Mouse (Mus musculus): Measurements from ENCODE around the gene Nmi. TPM values are rescaled to one million over a fixed set of nuclear protein-coding genes. Genes with fewer than 3 reads are reported as not detected.
"Not testable (repeated sequence)": the region's sequence is repeated elsewhere in the genome, so short reads cannot be mapped to it uniquely, and the experiment has no call there.

Nmi gene
- 9.6 and 14.3 TPM in 2 replicates for polyA plus RNA-seq (2011; ENCODE audit: insufficient read length, low read depth, missing spikeins)

DNA sequence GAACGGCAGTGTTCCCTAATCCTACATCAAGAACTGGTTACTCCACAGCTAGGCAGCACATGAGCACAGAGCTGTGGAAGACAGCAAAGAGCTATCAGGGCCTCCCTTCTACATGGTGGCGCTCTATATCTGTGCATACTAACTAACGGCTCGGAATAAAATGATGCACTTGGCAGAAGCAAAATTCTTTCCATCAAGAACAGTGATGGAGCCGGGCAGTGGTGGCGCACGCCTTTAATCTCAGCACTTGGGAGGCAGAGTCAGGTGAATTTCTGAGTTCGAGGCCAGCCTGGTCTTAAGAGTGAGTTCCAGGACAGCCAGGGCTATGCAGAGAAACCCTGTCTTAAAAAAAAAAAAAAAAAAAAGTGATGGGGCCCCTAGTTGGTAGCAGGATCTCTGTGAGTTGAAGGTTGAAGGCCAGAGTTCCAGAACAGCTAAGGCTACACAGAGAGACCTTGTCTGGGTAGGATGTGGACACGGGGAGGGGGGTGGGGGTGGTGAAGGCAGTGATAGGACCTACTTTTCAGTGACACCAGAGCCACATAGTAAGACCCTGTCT is at the start of gene Nmi:
Gene Nmi (minus strand): TSS at position 85 of the 559 bp plus-strand sequence.
- H3K4me1 ChIP-seq (ENCODE audit: control insufficient read depth, insufficient read depth, low read length), result no peaks in the 10 kb centered on the region; the same call in 1 of the 2 replicates

DNA sequence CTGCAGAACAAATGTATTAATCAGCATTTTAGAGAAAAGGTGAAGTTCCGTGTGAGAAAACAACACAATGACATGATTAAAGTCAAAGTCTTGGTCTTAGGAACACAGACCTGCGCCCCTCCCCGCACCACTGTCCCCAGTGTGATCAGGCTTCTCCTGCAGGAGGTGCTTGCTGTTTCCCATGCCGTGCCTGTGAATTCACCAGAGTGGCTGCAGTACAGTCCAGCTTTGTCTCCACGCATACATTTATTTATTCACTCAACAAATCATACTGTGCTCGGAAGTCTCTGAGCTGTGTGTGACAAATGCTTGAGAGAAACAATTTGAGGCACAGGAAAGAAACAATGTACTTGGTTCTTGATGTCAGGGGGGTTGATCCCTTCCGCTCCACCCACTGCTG is 43.1 kb upstream of the Nmi start:
- Histone ChIP-seq H3K4me1 (ENCODE audit: control insufficient read depth, insufficient read depth, low read length) (no peaks in the 10 kb centered on the region), H3K27ac (ENCODE audit: insufficient read depth, low read length) (no peak overlapping the region), H3K4me3 (ENCODE audit: insufficient read depth, low read length) (no peak overlapping the region)
- no peak for TF ChIP-seq CTCF (IDR thresholded peaks at IDR 0.05; ENCODE audit: borderline replicate concordance, insufficient read depth, low read length)
- TF ChIP-seq POLR2A (IDR thresholded peaks at IDR 0.05; ENCODE audit: low read depth, low read length), result no peak

More for the DNA sequence above, at the start of gene Nmi:
- no peak for TF ChIP-seq CTCF (IDR thresholded peaks at IDR 0.05; ENCODE audit: borderline replicate concordance, insufficient read depth, low read length)
- TF ChIP-seq POLR2A (IDR thresholded peaks at IDR 0.05; ENCODE audit: low read depth, low read length), result peak; percentile 45; the same call in 1 of the 2 replicates
- peak within 1 kb of the TSS; percentile 55 for H3K27ac ChIP-seq (ENCODE audit: insufficient read depth, low read length)
- H3K4me3 ChIP-seq (ENCODE audit: insufficient read depth, low read length), result peak within 1 kb of the TSS; percentile 62

DNA sequence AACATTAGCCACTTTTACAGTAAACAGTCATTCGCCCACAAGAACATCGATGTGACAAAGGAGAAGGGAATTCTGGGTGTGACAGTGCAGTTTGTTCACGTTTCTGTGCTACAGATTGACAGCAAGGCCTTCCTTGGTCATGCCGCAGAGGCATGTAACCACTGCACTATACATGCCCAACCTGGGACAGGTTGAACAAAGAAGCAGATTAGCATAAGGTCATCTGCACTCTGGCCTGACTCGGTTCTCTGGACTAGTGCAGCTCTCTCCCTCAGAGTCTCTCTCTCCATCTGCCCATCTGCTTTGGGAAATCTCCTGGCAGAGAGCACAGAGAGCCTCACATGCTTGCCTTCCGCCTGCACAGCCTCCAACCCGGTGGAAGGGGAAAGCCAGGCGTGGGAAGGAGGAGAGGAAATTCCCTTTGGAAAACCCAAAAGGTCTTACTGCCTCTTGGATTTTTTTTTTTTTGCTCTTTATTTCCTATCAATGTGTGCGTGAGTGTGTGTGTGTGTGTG is 40.1 kb upstream of the Nmi start:
- Histone ChIP-seq H3K27ac (ENCODE audit: insufficient read depth, low read length) (no peak overlapping the region), H3K4me3 (ENCODE audit: insufficient read depth, low read length) (no peak overlapping the region), H3K4me1 (ENCODE audit: control insufficient read depth, insufficient read depth, low read length) (no peaks in the 10 kb centered on the region)
- no peak for TF ChIP-seq POLR2A (IDR thresholded peaks at IDR 0.05; ENCODE audit: low read depth, low read length)
- no peak for TF ChIP-seq CTCF (IDR thresholded peaks at IDR 0.05; ENCODE audit: borderline replicate concordance, insufficient read depth, low read length)

DNA sequence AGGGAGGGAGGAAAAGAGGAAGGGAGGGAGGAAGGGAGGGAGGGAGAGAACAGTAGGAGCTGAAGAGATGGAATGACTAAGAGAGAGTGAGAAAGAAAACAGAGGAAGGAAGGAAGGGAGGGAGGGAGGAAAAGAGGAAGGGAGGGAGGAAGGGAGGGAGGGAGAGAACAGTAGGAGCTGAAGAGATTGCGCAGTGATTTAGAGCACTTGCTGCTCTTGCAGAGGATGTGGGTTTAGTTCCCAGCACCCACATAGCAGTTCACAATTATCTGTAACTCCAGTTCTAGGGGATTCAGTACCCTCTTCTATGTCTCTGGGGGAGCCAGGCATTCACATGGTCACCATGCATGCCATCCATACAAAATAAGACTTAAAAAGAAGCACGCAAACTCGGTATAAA is 38.5 kb upstream of the Nmi start:
- not testable (repeated sequence) for H3K4me3 ChIP-seq (ENCODE audit: insufficient read depth, low read length); H3K27ac ChIP-seq (ENCODE audit: insufficient read depth, low read length); H3K4me1 ChIP-seq (ENCODE audit: control insufficient read depth, insufficient read depth, low read length)

DNA sequence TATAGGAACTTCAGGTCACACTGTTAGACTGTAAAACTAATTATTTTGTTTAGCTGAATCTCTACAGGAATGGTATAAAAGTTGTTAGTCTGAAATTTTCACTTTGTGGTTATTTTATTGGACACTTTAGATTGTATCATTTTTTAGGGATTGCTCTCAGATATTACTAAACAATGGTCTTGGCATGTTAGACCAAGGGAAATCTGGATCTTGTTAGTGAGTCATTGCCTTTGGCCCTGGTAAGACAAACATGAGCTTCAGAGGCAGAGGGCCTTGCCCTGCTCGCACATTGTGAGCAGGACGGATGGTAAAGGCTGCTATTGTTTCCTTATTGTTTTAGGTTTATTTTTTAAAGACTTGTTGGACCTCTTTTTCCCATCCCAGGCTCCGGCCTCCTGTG is 33.1 kb upstream of the Nmi start:
- Histone ChIP-seq H3K27ac (ENCODE audit: insufficient read depth, low read length) (peak overlapping the region; percentile 23; the same call in 1 of the 2 replicates), H3K4me3 (ENCODE audit: insufficient read depth, low read length) (no peak overlapping the region), H3K4me1 (ENCODE audit: control insufficient read depth, insufficient read depth, low read length) (peaks cover 8% of the 10 kb centered on the region; the same call in 1 of the 2 replicates)
- no peak for TF ChIP-seq CTCF (IDR thresholded peaks at IDR 0.05; ENCODE audit: borderline replicate concordance, insufficient read depth, low read length)
- TF ChIP-seq POLR2A (IDR thresholded peaks at IDR 0.05; ENCODE audit: low read depth, low read length), result no peak

DNA sequence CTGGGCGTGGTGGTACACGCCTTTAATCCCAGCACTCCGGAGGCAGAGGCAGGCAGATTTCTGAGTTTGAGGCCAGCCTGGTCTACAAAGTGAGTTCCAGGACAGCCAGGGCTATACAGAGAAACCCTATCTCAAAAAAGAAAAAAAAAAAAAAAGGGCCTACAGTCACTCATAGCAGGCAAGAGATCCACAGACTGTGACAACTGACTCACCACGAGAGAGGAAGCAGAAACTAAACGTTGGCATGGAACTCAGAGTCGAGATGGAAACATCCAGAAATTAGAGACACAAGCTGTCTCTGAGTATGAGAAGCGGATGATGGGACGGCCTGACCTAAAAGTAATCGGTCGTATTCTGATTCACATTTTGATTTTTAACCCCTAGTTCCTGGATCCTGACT is 29.0 kb upstream of the Nmi start:
- H3K4me1 ChIP-seq (ENCODE audit: control insufficient read depth, insufficient read depth, low read length); H3K27ac ChIP-seq (ENCODE audit: insufficient read depth, low read length); H3K4me3 ChIP-seq (ENCODE audit: insufficient read depth, low read length): not testable (repeated sequence)

DNA sequence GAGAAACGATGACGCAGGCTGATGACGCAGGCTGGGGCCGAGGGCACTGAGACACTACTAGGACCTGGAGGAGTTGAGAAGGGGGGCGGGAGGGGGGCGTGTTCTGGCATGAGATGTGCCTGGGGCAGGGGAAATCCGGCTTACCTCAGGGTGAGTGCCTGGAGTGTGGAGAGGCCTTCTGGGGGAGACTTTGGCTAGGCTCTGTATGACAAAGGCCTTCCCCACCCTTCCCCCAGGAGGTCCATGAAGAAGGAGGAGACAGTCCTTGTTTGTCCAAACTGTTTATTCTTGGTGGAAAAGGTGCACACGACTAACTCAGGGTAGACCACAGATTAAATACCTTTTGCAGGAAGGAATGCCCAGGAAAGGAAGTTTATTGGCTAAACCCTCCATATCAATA is 28.2 kb upstream of the Nmi start:
- Histone ChIP-seq H3K27ac (ENCODE audit: insufficient read depth, low read length) (no peak overlapping the region), H3K4me1 (ENCODE audit: control insufficient read depth, insufficient read depth, low read length) (peaks cover 3% of the 10 kb centered on the region; the same call in 1 of the 2 replicates), H3K4me3 (ENCODE audit: insufficient read depth, low read length) (no peak overlapping the region)
- no peak for TF ChIP-seq POLR2A (IDR thresholded peaks at IDR 0.05; ENCODE audit: low read depth, low read length)
- no peak for TF ChIP-seq CTCF (IDR thresholded peaks at IDR 0.05; ENCODE audit: borderline replicate concordance, insufficient read depth, low read length)

DNA sequence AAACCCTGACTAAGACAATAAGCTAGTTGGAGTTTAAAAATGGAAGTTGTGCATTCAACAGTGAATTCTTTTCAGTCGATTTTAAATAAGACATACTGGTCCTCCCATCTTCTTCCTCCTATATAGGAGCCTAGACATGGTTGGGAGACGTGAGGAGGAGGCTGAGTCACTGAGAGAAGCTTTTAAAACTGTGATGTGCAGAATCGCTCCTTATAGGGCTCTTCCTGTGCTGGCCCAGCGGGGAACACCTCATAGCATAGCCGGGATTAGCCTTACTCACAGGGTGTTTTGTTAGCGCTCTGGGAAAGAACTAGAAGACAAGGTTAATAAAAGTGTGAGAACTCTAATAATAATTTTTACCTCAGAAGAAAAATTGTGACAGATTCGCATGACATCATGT is 26.7 kb upstream of the Nmi start:
- H3K4me1 ChIP-seq (ENCODE audit: control insufficient read depth, insufficient read depth, low read length), result no peaks in the 10 kb centered on the region
- no peak for TF ChIP-seq POLR2A (IDR thresholded peaks at IDR 0.05; ENCODE audit: low read depth, low read length)
- TF ChIP-seq CTCF (IDR thresholded peaks at IDR 0.05; ENCODE audit: borderline replicate concordance, insufficient read depth, low read length), result no peak
- no peak overlapping the region for H3K27ac ChIP-seq (ENCODE audit: insufficient read depth, low read length)
- H3K4me3 ChIP-seq (ENCODE audit: insufficient read depth, low read length), result no peak overlapping the region

DNA sequence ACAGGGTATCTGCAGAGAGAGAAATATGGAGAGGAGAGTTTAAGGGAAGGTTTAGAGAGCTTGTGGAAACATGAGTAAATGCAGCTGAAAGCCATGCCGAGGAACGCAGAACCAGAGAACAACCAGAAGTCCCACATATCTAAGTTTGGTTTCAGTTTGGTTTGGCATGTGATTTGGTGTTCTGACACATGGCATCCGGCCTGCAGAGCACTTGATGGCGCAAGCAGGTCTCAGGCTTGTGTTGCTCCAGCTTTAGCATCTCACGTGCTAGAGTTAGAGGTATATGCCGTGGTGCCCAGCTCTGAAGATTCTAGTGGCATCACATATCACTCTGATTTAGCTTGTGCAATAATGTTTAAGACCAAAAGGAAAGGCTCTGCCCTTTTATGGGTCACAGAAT is 18.2 kb upstream of the Nmi start:
- no peak overlapping the region for H3K27ac ChIP-seq (ENCODE audit: insufficient read depth, low read length)
- H3K4me1 ChIP-seq (ENCODE audit: control insufficient read depth, insufficient read depth, low read length), result peaks cover 5% of the 10 kb centered on the region; the same call in 1 of the 2 replicates
- H3K4me3 ChIP-seq (ENCODE audit: insufficient read depth, low read length), result no peak overlapping the region
- TF ChIP-seq POLR2A (IDR thresholded peaks at IDR 0.05; ENCODE audit: low read depth, low read length) (no peak), CTCF (IDR thresholded peaks at IDR 0.05; ENCODE audit: borderline replicate concordance, insufficient read depth, low read length) (no peak)

DNA sequence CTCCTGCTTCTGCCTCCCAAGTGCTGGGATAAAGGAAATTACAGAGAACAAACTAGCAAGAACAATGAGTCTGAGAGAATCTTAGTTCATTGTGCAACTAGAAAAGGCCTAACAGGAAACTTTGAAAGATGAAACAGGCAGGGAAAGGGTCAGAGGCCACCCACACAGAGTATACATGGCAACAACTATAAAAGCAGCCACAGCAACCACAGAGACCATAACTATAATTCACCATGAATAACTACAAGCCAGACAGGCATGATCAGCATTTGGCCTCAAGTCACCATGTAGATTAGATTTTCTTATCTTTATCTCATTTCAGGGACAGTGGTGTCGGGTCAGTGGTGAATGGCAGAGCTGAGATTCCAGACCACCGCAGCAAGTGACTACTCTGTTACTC is 16.3 kb upstream of the Nmi start:
- Histone ChIP-seq H3K27ac (ENCODE audit: insufficient read depth, low read length) (no peak overlapping the region), H3K4me1 (ENCODE audit: control insufficient read depth, insufficient read depth, low read length) (peaks cover 10% of the 10 kb centered on the region; the same call in 1 of the 2 replicates), H3K4me3 (ENCODE audit: insufficient read depth, low read length) (no peak overlapping the region)
- TF ChIP-seq CTCF (IDR thresholded peaks at IDR 0.05; ENCODE audit: borderline replicate concordance, insufficient read depth, low read length) (no peak), POLR2A (IDR thresholded peaks at IDR 0.05; ENCODE audit: low read depth, low read length) (no peak)

DNA sequence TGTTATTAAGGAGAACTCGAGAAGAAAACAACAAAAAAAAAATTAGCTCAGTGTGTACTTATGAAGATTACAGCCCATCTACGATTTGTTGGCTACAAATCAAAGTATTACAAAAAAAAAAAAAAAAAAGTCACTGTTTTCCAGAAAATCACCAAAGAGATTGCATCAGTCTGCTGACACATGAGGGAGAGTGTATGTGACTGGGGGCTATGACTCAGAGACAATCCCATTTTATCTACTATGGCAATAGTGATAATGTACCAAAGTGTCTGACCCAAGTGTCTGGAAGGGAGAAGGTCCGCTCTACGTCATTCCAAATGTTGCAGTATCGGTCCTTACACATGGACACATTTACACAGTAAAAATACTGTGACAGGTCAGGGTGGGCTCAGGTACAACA is 13.4 kb upstream of the Nmi start:
- no peak overlapping the region for H3K27ac ChIP-seq (ENCODE audit: insufficient read depth, low read length)
- peaks cover 14% of the 10 kb centered on the region for H3K4me1 ChIP-seq (ENCODE audit: control insufficient read depth, insufficient read depth, low read length)
- TF ChIP-seq CTCF (IDR thresholded peaks at IDR 0.05; ENCODE audit: borderline replicate concordance, insufficient read depth, low read length) (no peak), POLR2A (IDR thresholded peaks at IDR 0.05; ENCODE audit: low read depth, low read length) (no peak)
- no peak overlapping the region for H3K4me3 ChIP-seq (ENCODE audit: insufficient read depth, low read length)
